Mouse (Mus musculus) adrenal gland, adult (tissue): ENCODE results near the gene Akr1c12.
"Not testable (repeated sequence)": the region's sequence is repeated elsewhere in the genome, so short reads cannot be mapped to it uniquely, and the experiment has no call there.

Experiments
- DNase-seq, 2 experiments: peaks; one replicate each; pipeline ENCODE4 v3.0.0; 2022 to 2023; ENCODE audit warnings: low spot score in 1 of 2; ENCODE audit not compliant: inconsistent age in 2 of 2

Gene Akr1c12

GRCm38 (mm10) chr13:4279284-4279683, at the start of gene Akr1c12:
Gene Akr1c12, minus strand, starts transcription at chr13:4279433.
- DNase-seq, result no peak

DNA sequence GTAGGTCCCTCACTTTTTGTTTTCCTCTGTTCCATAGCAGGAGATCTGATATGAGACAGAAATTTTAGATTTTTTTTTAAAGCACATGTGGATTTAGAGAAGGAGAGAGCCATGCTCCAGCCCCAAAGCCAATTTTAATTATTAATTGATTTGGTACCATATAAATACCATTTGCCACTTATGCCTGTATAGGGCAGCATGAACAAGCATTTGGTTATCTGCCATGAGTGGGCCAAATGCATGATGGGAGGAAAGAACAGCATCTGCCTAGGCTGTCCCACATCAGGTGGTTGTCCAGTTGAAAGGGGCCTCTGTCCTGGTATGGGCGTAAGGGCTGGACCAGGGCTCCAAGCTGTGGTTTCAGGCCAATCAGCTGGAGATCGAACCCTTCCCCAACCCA, 39.5 kb upstream of the Akr1c12 start:
- no peak for DNase-seq

GRCm38 (mm10) chr13:4313907-4314306, 34.7 kb upstream of the Akr1c12 start:
- DNase-seq, result no peak

DNA sequence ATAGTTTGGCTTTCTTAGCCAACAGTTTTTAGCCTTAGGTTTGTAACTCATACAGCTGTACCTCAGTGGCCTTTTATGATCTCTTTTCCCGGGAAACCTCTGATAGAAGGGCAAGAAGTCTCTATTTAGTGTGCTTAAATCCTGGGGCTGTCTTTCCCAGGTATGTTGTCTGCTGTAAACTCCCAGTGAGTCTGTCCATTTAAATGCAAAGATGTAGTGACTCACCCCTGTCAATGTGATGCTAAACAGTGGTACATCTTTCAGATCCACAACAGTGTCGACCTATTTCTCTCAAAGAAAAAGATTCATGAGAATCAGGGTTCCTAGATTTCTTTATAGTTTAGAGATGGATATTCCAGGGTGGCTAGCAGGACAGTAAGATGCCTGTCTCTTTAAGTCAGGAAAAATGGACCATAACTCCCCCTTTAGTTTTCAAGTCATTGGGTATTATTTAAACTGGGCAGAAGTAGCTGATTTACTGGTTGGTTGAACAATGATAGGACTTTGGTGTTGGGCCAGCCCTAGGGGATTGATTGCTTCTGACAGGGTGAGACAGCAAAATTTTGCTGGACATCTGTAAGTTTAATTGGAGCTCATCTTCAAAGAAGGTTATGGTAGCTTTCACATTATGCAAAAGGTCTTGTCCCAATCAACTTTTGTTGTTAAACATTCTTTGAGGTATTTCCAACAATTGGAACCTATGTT, 25.8 kb upstream of the Akr1c12 start:
- DNase-seq, result no peak

- DNase-seq, result no peak
These were observed 17.8 kb upstream of the Akr1c12 start for GRCm38 (mm10) chr13:4296991-4297390.

- DNase-seq, result peak; percentile 20 to 81
These were observed 2.5 kb upstream of the Akr1c12 start for GRCm38 (mm10) chr13:4281471-4282412.

DNA sequence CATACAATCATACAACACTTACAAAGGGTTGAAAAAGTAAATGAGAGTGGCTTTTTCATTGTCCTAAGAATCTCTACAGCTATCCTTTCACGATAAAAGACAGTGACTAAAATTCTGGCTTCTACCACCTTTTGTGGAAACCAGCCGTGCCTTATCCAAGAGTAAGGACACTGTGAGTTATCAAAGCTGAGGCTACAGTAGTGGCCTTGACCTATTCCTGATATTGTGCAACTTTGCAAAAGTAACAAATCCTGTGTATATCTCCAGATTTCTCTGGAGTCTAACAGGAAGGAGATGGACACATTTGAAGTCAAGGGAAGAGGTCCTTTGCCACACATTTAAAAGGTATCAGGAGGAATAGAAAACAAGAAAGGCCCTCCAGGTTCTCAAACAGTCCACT, 1.7 kb downstream of the Akr1c12 start:
- DNase-seq, result peak; percentile 16 to 72

GRCm38 (mm10) chr13:4270860-4271259, 8.4 kb downstream of the Akr1c12 start:
- no peak for DNase-seq

GRCm38 (mm10) chr13:4265455-4265854, 13.8 kb downstream of the Akr1c12 start:
- DNase-seq, result not testable (repeated sequence)

DNA sequence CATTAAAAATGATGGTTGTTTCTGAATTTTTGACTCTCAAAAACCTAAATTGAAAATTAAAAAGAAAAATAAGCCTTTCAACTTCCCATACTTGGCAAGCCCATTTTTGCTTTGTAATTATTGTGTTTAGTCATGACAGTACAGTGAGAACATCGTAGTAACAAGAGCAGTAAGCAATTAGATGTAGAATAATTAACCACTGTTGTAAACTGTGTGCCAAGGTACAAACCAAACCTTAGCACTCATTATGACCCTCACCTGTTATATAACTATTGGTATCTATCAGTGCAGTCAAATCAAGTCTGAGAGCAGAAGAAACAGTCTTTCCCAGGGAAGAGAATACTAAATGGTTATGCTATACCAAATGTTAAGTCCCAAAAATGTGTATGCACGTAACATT, 14.2 kb downstream of the Akr1c12 start:
- no peak for DNase-seq

- DNase-seq, result no peak
These were observed 14.6 kb downstream of the Akr1c12 start for GRCm38 (mm10) chr13:4264612-4265011.

DNA sequence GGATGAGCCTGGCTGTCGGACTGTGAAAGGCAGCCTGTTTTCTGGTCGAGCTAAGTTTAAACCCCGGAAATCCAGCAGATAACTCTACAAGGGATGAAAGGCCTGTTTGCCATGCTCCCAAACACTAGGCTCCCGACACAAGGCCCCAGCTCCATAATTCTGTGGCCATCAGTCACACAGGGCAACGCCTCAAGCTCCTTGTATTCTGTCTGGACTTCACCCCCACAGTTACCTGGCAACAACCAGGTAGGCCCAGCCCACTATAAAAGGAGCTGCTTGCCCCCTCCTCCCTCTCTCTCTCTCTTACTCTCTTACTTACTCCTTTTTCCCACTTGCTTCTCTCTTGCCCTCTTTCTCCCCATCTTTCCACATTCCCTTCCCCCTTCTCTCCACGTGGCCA, 21.9 kb downstream of the Akr1c12 start:
- DNase-seq, result no peak

GRCm38 (mm10) chr13:4256894-4257293, 22.3 kb downstream of the Akr1c12 start:
- not testable (repeated sequence) for DNase-seq

GRCm38 (mm10) chr13:4249347-4249746, 29.9 kb downstream of the Akr1c12 start:
- DNase-seq, result no peak

DNA sequence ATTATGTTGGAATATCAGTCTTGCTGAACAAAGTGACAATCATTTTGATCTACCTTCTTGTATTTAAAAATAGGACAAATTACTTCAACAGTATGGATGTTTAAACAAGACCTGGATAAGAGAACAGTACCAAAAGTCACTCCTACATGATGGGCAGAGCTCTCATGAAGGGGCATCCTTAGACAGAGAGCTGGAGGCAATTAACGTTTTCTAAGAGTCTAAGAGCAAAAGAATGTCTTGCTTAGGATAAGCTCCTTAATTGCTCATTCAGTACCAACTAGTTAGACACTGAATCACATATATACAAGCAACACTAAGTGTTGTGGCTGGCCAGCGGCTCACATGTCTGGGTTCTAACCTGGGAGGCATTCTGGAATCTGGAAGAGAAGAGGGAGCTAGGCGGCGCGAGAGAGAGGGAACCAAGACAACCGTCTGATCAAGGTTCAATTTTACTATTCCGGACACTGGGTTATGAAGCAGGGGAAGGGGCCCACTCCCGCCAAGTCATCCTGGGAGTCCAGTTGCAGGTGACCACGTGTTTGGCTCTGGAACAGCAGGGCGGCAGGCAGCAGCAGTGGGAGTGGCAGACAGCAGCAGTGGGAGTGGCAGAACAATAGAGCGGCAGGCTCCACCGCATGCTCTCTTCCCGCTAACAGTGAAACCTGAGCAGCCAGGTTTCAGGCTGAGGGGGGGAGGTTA, 34.2 kb downstream of the Akr1c12 start:
- DNase-seq, result peak; percentile 8 to 32

DNA sequence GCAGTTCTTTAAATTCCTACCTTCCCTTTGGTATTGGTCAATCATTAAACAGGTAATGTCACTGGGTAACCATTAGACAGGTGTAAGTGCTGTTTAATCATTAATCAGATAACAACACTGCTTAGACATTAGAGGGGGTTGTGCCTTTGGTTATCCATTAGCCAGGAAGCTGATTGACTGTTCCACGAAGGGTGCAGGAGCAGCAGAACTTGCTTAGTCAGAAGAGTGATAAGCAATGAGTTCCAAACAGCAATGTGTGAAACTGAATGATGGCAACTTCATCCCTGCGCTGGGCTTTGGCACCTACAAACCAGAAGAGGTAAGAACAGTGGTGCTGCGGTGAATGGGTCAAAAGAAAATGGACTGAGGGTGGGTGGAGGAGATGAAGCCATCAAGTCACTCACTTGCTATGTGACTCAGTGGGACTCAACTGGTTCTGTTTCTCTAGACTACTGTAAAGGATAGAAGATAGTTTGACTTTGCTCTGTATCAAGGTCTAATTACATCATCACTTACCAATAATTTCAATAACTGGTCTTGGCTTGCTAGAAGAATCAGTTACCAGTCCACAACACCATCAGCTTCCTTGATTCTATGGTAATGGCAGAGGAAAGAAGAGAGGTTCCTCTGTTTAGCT, 45.6 kb downstream of the Akr1c12 start:
- DNase-seq, result no peak

GRCm38 (mm10) chr13:4233135-4233534, 46.1 kb downstream of the Akr1c12 start:
- DNase-seq, result no peak

GRCm38 (mm10) chr13:4230841-4231623, 48.2 kb downstream of the Akr1c12 start:
- no peak for DNase-seq

GRCm38 (mm10) chr13:4228441-4228840, 50.8 kb downstream of the Akr1c12 start, which contains the start of gene Akr1c19:
Gene Akr1c19, plus strand, starts transcription at chr13:4228700.
- DNase-seq, result peak in 1 of 2 experiments; percentile 29
